Mouse (Mus musculus) kidney, adult 11 months (tissue): Measurements from ENCODE around the gene Naa15.
A peak's percentile ranks its signal among the peaks of the same experiment; 100 is the strongest.
"Not testable (repeated sequence)": the region's sequence is repeated elsewhere in the genome, so short reads cannot be mapped to it uniquely, and the experiment has no call there.

Experiments used
- DNase-seq: peaks from one replicate; pipeline ENCODE4 v3.0.0; 2022

Naa15 gene

DNA sequence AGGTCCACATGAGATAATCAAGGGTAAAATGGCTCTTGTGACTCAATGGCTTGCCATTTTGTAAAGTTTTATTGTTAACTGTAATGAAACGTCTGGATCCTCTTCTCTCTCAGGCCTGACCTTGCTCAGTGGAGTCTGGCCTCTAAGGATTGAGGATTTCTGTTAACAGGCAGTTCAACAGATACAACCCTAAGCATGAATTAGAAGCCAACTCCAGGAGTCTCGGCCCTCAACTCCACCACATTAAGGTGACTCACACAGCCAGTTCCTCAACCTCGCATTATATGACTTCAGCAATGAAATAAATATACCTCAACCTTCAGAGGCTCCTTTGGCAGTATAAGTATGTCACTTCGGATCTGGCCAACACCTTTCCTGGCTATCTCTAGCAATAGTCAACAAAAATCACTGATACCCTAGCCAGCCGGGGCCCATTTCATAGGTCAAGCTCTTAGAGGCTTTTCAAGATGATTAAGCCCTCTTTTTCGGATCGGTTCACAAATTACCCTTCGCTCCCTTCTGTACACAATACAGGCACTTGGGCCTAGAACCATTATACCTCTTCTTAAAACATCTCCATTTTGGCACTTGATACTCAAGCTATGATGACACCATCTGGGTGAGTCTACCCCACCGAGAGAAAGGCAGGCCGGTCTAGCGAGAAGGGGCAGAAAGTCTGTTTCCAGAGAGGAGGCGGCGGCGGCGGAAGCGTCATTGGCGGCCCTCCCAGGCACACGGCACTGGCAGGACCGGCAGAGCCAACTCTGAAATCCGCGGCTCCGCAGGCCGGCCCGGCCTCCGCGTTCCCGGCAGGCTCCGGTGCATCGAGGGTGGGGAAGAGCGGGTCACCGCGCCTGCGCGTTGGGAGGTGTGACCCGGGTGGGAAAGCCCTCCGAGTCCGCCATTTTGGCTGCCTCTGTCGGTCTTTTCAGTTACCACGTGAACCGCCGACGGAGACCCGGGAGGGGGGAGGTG lies at the start of gene Naa15:
TSS of gene Naa15 (plus strand) at position 51 of the 975 bp plus-strand sequence.
- DNase-seq: peak; percentile 94

DNA sequence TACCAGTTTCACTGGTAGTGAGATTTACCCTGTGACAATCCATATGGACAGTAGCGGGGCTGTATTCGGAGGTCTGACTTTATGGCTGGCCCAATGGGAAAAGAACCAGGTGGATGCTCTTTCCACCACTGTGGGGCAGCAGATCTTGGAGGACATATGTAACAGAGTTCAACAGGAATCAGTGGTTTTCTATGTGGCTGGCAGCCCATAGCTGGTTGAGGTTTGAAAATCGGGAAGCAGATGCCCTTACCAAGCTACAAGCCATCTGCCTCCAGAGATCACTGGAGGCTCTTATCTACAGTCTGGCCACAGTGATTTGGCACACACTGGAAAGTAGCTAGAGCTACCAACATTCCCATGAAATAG lies 49.4 kb upstream of the Naa15 start:
- no peak for DNase-seq

DNA sequence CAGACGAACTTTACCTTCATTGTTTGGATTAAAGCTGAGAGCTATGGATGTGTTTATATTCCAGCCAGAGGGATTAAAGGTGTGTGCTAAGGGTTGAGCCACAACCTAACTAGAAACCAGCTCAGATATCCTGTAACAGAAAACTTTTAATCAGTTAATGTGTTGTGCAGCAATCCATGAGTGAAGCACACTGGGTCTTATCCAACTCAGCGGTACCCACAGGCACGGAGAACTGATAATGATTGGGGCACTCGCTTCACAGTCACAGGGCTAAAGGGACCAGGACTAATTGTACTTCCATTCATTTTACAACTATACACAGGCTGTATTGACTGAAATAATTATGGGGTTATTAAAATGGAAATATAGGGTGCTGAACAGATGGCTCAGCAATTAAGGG lies 48.0 kb upstream of the Naa15 start:
- DNase-seq: no peak

DNA sequence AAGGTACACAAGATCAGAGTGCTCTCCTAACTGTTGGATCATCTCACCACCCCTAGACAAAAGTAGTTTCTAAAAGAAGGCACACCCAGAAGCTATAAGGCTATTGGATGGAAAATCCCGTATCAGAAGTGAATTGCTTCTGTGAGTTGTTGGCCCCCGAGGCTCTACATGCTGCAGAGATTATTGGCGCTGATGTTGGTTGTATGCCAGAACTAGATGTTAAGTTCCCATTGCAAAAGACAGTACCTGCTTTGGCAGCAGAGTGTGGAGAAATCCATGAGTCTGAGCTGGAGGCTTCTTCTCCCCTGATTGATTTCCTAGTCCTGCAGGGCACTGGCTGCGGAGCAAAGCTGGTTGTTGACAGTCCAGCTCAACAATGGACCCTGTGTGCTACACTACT lies 46.9 kb upstream of the Naa15 start:
- DNase-seq: no peak

DNA sequence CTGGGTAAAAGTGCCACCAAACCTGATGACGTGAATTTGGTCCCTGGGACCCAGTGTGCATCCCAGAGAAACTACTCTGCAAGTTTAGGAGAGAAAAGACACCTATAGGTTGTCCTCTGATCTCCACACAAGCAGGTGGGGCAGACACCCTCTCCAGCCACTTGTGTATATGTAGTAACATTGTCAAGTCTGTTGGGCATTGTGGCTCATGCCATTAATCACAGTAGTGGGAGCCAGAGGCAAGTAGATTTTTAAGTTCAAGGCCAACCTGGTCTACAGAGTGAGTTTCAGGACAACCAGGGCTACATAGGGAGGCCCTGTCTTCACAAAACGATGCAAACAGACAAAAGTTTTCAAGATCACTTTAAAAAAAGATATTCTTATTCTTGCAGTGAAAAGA lies 43.1 kb upstream of the Naa15 start:
- DNase-seq: no peak

DNA sequence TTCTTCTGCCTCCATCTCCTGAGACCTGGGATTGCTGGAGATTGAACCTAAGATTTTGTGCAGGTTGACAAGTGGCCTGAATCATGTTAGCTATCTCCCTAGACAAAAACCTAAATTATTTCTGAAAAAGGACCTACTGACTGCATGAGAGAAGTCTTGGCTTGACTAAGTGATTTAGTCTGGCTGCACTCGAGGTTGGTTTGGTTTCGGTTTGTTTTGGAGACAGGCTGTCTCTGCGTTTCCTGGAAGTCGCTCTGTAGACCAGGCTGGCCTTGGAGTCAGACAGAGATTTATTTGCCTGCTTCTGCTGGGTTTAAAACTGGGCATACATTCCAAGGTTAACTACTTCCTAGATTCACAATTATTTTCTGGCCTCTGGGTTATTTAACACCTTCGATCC lies 42.1 kb upstream of the Naa15 start:
- no peak for DNase-seq

DNA sequence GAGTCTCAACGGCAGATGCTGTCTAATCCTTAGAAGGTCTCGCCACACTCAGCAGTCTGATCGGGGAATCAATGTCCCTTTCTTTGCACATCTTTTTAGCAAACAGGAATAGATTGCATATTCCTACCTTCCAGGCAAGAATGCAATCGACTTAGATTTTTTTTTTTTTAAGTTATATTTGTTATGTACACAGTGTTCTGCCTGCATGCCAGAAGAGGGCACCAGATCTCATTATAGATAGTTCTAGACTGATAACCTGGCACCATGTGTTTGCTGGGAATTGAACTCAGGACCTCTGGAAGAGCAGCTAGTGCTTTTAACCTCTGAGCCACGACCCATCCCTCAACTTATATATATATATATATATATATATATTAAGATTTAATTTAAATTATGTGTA lies 41.4 kb upstream of the Naa15 start:
- DNase-seq: no peak

DNA sequence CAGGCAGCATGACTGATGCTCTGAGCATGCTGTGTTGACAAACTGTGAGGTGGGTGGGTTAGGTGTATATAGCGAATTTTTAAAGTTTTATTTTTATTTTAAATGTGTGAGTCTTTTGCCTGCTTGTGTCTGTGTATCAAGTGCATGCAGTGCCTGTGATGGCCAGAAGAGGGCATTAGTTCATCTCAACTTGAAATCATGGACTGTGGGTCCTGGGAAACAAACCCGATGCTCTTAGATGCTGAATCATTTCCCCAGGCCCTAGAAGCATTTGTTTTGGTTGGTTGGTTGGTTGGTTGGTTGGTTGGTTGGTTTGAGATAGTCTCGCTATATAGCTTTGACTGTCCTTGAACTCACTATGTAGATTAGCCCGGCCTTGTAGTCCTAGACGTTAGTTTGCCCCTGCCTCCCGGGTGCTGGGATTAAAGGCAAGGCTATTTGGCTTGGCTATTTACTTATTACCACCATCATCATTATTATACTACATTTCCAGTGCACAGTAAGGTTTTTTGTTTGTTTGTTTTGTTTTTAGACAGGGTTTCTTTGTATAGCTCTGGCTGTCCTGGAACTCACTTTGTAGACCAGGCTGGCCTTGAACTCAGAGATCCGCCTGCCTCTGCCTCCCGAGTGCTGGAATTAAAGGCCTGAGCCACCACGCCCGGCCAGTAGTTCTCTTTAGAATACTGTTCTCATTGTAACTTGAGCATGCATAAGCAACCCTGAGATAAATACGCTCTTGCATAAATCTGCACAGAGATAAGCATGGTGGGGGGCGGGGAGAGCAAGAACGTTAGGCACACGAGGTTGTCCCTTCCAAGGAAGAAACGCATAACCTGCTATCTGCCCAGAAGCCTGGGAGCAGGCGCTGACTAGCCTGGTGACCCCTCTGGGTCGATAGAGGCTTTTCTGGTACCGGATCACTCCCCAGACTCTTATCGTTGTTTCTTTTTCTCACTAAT lies 39.4 kb upstream of the Naa15 start:
- peak; percentile 46 for DNase-seq

DNA sequence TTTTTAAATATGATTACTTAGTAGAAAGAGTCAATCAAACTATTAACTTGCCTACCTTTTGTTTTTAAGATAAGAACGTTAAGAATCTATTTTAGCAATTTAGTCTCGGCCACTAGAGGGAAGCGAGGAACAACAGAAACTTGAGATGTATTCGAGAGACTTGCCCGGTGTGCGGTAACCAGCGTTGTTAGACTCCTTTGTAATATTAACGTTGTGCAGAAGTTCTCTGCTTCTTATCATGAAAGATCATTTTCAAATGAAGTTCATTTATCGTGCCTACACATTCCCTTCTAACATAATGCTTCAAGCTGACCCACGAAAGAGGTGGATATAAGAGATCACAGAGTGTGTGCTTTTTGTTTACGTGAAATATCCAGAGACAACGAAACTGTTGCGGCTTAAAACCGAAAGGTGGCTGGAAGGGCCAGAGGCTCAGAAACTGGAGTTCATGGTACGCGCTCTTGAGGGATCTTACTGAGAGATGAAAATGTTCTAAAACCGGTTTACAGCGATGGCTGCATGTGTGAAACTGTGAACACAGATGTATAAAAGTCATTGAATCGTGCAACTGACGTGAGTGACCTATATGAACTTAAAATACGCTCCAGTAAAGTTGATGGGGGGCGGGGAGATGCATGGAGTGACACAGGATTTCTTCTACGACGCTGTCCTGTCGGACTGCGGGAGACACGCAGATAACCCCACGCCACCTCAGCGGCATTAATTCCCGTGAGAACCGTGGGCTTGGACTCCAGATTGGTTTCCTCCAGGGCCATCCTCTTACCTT lies 36.9 kb upstream of the Naa15 start:
- no peak for DNase-seq

DNA sequence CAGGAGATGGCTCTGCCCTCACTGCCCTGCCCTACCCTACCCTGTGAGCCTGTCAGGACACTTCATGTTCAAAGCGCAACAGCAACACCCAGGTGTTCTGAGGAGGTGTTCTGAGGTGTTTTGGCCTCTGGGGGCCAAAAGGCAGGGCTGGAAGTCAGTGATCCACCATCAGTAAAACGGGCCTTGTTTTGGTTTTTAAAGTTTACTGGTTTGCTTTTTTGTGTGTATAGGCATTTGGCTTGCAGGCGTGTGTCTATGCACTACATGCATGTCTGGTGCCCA lies 36.3 kb upstream of the Naa15 start:
- no peak for DNase-seq

DNA sequence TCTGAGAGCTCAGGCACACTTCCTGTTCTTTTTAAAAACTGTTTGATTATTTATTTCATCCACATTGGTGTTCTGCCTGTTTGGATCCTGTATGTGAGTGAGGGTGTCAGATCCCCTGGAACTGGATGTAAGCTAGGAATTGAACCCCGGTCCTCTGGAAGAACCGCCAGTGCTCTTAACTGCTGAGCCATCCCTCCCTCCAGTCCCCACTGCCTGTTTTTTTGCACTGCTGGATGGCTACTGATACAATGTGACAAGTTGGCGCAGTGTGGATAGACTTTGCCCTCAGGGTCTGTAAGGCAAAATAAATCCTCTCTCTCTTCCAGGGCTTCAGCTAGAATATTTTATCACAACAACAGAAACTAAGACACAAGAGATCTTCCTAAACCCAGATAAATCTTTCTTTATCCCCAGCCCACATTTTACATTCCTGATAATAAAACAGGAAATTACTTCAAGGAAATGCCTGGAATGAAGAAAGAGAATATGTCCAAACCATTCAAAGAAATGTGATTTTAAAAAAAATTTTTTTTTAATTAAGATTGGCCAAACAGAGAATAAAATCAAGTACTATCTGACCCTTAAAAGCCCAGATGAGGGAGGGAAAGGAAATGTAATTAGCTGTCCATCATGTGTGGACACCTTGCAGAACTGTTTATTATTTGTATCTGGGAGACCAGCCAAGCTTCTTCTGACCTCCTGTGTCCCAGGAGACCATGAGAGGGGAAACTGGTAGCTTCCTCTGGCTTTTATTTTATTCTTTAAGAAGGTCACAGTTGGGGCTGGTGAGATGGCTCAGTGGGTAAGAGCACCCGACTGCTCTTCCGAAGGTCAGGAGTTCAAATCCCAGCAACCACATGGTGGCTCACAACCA lies 34.9 kb upstream of the Naa15 start:
- DNase-seq: no peak

DNA sequence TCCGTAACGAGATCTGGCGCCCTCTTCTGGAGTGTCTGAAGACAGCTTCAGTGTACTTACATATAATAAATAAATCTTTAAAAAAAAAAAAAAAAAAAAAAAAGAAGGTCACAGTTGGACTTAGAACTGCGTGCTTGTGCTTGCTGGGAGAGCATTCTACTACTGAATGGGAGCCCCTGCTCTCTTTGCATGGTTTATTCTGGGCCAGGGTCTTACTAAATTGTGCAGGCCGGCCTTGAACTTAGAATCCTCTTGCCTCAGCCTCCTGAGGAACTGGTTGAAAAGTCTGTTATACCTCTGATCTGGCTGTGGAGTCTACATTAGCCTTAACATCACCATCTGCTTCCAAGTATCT lies 34.3 kb upstream of the Naa15 start:
- DNase-seq: no peak

DNA sequence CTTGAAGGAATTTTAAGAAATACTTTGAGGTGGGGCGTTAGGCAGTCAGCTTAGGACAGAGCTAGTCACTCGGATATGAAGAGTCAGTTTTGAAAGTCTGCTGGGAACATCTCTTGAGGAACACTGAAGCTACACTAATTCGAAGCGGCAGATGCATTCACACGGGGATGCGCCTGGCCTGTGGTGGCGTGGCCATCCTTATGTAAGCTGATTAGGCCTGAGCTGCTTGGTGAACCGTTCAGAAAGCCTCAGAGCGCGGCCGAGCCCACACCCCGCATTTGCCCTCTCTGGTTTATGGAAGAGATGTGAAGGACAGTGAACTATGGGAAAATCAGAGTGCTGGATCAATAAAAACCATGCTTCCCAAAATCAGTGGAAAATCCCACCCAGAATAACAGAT lies 31.5 kb upstream of the Naa15 start:
- no peak for DNase-seq

DNA sequence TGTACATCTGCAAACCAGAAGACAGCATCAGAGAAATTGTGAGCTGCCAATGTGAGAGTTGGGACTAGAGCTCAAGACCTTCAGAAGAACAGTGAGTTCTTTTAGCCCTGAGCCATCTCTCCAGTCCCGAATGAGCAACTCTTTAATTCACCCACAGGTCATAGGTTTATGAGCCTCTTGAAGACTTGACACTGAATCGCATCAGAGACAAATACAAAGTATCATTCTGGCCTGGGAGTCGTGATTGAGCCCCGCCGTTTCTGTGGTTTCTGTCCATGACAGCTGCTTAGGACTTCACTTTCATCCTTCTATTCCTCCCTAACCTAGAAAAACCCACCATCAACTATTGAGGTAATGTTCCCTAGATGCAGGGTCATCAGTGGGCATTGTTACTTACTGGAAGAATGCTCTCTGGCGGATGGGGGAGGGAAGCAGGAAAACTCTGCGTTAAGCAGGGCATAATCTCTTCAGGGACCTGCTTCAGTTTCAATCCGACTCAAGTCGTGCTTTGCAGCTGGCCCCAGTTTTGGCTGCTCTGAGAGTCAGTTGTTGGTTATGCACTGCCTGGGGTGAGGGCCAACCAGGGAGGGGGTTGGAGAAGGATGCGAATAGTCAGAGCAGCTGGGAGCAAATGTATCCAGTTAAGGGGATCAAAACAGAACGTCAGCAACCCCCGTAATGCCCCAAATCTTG lies 28.4 kb upstream of the Naa15 start:
- DNase-seq: no peak

DNA sequence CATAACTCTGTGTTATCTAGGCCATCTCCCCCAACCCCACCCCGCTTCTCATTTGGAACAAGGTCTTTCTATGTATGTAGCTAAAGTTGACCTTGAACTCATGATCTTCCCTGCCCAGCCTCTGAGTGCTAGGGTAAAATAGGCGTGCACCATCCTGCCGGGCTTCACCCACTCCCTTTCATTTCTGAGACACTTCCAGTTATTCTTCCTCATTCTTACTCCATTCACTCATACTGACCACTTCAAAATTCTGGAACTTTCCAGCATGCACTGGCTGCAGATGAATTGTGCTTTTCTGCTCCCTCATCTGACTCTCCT lies 27.9 kb upstream of the Naa15 start:
- no peak for DNase-seq

DNA sequence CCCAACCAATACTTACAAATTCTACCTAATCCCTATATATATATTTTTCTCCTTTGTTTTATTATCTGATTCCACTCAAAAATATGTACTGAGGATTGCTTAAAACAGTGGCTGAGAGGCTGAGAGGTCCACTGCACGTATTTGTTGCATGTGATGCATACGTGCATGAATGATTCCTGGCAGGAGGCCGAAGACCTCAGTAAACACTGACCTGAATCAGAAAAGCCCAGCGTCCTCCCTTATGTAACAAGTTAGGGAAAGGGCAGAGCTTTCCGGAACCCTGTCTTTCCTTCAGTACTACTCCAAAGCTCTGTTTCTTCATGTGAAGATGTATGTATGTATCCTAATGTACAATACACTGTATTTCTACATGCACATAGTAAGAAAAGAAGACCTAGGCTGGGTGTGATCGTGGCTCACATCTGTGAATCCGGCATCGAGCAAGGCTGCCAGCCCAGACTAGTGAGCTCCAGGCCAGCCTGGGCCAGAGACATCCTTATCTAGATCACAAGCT lies 27.0 kb upstream of the Naa15 start:
- DNase-seq: peak; percentile 67

DNA sequence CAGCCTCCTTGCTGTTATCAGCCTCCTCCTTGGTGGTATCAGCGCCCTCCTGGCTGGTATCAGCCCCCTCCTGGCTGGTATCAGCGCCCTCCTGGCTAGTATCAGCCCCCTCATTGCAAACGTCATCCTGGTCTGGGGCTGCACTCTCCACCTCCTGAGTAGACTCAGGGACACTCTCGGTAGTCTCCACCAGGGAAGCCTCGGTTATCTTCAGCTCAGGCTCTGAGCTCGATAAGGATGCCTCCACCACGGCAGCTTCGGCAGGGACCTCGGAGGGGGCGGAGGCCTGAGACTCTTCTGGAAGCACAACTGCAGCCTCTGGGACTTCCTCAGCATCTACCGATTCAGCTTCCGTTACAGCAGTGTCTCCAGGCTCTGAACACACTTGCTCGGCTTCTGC lies 26.0 kb upstream of the Naa15 start:
- DNase-seq: no peak

DNA sequence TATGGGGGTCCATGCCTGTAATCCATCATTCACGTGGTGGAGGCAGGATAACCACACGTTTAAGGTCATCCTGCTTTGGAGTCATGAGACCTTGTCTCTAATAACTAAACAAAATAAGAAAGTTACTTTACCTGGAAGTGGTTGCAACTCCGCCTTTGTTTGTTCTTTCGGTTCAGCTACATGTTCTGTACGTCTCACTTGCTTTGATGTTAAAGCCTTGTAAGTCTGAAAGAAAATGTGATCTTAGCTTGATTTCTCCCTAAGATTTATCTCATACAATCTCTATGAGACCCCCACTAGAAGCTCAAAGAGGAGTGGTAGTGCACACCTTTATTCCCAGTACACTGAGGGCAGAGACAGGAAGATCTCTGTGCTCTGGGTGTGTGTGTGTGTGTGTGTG lies 23.9 kb upstream of the Naa15 start:
- DNase-seq: no peak

DNA sequence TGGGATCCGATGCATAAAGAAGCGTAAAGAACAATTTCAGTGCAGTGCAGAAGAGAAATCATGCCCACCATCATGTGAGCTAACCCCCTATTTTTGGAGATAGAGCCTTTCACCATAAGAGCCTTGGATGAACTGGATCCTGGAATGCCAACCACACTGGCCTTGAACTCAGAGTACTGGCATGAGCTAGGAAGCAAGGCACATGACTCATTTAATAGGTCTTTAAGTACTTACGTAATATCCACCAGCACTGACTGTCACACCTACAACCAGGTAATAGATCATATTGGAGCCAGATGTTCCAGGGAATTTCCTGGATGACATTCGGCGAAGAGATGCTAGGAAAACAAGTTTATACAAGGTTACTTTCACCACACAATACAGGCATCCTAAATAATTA lies 23.4 kb upstream of the Naa15 start:
- DNase-seq: no peak

DNA sequence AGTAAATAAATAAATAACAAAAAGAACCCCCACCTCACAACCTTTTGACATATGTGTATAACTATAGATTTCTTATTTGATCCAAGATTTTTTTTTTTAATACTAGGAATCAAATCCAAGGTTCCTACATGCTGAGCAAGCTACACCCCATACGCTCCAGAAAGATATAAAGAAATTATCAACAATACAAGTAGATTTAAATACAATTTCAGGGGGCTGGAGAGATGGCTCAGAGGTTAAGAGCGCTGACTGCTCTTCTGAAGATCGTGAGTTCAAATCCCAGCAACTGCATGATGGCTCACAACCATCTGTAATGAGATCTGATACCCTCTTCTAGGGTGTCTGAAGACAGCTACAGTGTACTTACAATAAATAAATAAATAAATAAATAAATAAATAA lies 21.9 kb upstream of the Naa15 start:
- DNase-seq: not testable (repeated sequence)

DNA sequence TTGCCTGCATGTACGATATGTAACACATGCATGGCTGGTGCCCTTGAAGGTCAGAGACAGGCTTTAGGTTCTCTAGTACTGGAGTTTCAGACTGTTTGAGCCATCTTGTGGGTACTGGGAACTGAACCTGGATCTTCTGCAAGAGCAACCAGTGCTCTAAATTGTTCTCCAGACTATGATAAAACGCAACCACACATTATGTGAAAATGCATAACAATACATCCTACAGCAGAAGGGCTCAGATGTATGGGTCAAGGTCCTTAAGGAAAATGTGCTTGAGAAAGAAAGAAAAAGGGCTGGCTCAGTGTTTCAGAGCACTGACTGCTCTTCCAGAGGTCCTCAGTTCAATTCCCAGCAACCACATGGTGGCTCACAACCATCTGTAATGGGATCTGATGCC lies 21.3 kb upstream of the Naa15 start:
- no peak for DNase-seq

DNA sequence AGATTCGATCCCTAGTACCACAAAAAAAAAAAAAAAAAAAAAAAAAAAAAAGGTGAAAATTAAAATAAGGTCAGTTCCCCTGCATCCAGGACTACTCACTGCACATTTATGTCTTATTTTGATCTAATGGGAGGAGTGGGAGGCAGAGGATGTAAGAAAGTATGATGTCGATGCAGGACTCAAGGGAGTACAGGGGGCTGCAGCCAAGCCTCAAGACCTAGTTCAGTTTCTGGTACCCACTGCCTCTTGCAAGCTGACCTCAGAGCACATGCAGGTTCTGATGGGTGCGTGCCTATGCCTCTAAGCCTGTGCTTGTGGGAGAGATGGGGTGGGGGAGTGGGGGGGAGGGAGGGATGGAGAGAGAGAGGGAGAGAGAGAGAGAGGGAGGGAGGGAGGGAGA lies 20.1 kb upstream of the Naa15 start:
- no peak for DNase-seq
